Mouse (Mus musculus): ENCODE results near the gene Wnt9b. TPM values are rescaled to one million over a fixed set of nuclear protein-coding genes. Genes with fewer than 3 reads are reported as not detected.

The Wnt9b gene
- polyA plus RNA-seq, 1 experiment, result 0.10 TPM

- no peak overlapping the region for H3K27ac ChIP-seq (ENCODE audit: insufficient read depth, low read length)
- H3K4me1 ChIP-seq (ENCODE audit: control insufficient read depth, insufficient read depth, low read length), result peaks cover 7% of the 10 kb centered on the region
- TF ChIP-seq CTCF (IDR thresholded peaks at IDR 0.05; ENCODE audit: extremely low read depth, insufficient read depth, low read length) (no peak), POLR2A (IDR thresholded peaks at IDR 0.05; ENCODE audit: extremely low read depth, insufficient read depth, low read length) (no peak)
- no peak overlapping the region for H3K4me3 ChIP-seq (ENCODE audit: insufficient read depth, low read length)
Measured at GRCm38 (mm10) chr11:103688271-103688979, 61.2 kb downstream of the Wnt9b start.

DNA sequence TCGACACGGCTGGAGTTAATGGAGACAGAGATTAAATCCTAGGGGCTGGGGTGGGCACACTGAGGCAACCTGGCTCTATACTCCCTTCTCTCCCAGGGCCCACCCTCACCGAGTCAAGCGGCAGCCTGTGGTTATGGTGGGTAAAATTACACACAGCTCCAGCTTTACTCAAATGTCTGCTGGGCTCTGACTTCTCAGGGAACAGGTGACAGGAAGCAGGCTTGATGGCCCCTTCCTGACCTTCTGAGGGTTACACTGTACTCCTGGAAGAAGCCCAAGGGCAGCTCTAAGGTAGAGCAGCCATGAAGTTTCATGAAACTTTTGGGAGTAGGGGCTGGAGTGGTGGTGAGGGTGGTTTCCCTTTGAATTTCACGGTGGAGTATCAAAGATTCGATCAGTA lies 62.9 kb downstream of the Wnt9b start:
- Histone ChIP-seq H3K4me1 (ENCODE audit: control insufficient read depth, insufficient read depth, low read length) (peaks cover 6% of the 10 kb centered on the region), H3K27ac (ENCODE audit: insufficient read depth, low read length) (no peak overlapping the region), H3K4me3 (ENCODE audit: insufficient read depth, low read length) (no peak overlapping the region)
- no peak for TF ChIP-seq CTCF (IDR thresholded peaks at IDR 0.05; ENCODE audit: extremely low read depth, insufficient read depth, low read length)
- TF ChIP-seq POLR2A (IDR thresholded peaks at IDR 0.05; ENCODE audit: extremely low read depth, insufficient read depth, low read length), result no peak

DNA sequence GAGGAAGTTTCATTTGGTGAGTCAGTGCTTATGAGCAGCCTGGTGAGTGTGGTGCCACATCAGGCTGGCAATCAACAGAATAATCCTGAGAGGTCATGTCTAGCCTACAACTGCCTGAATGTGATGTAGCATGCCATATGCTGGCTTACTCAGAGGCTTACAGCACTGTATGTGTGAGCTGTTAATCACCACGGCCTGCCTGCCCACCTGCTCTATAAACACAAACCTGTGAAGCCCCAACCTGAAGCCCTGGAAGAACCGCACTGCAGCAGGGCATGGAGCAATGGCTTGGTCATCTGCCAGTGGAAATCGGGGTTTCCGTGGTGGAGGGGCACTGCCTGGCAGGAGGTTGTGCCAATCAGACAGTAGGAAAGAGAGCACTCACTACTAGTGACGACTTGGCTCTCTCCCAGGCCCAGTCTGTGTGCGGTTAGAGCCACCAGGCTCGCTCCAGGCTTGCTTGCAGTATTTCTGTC lies 64.3 kb downstream of the Wnt9b start:
- no peak overlapping the region for H3K4me3 ChIP-seq (ENCODE audit: insufficient read depth, low read length)
- no peak overlapping the region for H3K27ac ChIP-seq (ENCODE audit: insufficient read depth, low read length)
- no peak for TF ChIP-seq CTCF (IDR thresholded peaks at IDR 0.05; ENCODE audit: extremely low read depth, insufficient read depth, low read length)
- no peak for TF ChIP-seq POLR2A (IDR thresholded peaks at IDR 0.05; ENCODE audit: extremely low read depth, insufficient read depth, low read length)
- H3K4me1 ChIP-seq (ENCODE audit: control insufficient read depth, insufficient read depth, low read length), result peaks cover 2% of the 10 kb centered on the region; the same call in 1 of the 2 replicates

- Histone ChIP-seq H3K4me1 (ENCODE audit: control insufficient read depth, insufficient read depth, low read length) (peaks cover 2% of the 10 kb centered on the region; the same call in 1 of the 2 replicates), H3K27ac (ENCODE audit: insufficient read depth, low read length) (no peak overlapping the region), H3K4me3 (ENCODE audit: insufficient read depth, low read length) (no peak overlapping the region)
- TF ChIP-seq CTCF (IDR thresholded peaks at IDR 0.05; ENCODE audit: extremely low read depth, insufficient read depth, low read length), result no peak
- TF ChIP-seq POLR2A (IDR thresholded peaks at IDR 0.05; ENCODE audit: extremely low read depth, insufficient read depth, low read length), result no peak
Measured at GRCm38 (mm10) chr11:103683667-103684334, 65.8 kb downstream of the Wnt9b start.

Other genes starting within 250 kb of the Wnt9b start
- not detected in 2 replicates for gene Lrrc37a, start 245.2 kb downstream of the Wnt9b start, polyA plus RNA-seq (2012; rRNA removed)
- gene Gm884, start 128.7 kb downstream of the Wnt9b start, polyA plus RNA-seq (2012; rRNA removed), result not detected in 2 replicates
- not detected in 2 replicates for gene Lyzl6, start 110.9 kb downstream of the Wnt9b start, polyA plus RNA-seq (2012; rRNA removed)
- gene Rprml, start 100.3 kb downstream of the Wnt9b start, polyA plus RNA-seq (2012; rRNA removed), result 107 and 122 TPM in 2 replicates
- gene Gosr2, start 51.9 kb downstream of the Wnt9b start, polyA plus RNA-seq (2012; rRNA removed), result 92.3 and 99.9 TPM in 2 replicates
- gene Wnt3, start 24.3 kb upstream of the Wnt9b start, polyA plus RNA-seq (2012; rRNA removed), result 2.0 and 2.4 TPM in 2 replicates
- 470 and 505 TPM in 2 replicates for gene Nsf, start 204.2 kb upstream of the Wnt9b start, polyA plus RNA-seq (2012; rRNA removed)
- gene Arf2, start 216.9 kb upstream of the Wnt9b start, polyA plus RNA-seq (2012; rRNA removed), result 47.3 TPM in 2 replicates

Measured in cortical plate, adult 2 months (tissue).